Mouse (Mus musculus) spleen, postnatal 10 days (tissue): Measurements from ENCODE around the gene Slc7a7.
"Not testable (repeated sequence)": the region's sequence is repeated elsewhere in the genome, so short reads cannot be mapped to it uniquely, and the experiment has no call there.

Experiments used
- DNase-seq, 2 experiments: peaks; one replicate each; pipeline ENCODE4 v3.0.0; 2021 to 2022; ENCODE audit warnings: low spot score in 2 of 2

The Slc7a7 gene

DNA sequence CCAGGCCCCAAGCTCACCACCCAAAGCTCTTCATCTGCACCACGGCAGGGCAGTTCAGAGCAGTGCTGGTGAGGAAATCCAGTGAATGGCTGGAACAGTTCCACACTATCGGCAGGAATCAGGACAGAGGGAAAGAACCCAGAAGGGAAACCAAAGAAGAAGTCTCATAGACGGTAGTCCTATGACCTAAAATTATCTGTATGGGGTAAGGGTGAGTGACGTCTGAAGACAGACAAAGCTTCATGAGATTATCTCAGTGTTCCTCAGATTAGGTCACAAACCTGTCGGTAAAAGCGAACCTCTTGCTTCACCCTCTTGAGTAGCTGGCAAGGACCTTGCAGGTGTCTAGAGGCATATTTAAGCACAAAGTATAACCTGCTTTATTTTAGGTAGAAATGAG is 40.4 kb downstream of the Slc7a7 start:
- no peak for DNase-seq

DNA sequence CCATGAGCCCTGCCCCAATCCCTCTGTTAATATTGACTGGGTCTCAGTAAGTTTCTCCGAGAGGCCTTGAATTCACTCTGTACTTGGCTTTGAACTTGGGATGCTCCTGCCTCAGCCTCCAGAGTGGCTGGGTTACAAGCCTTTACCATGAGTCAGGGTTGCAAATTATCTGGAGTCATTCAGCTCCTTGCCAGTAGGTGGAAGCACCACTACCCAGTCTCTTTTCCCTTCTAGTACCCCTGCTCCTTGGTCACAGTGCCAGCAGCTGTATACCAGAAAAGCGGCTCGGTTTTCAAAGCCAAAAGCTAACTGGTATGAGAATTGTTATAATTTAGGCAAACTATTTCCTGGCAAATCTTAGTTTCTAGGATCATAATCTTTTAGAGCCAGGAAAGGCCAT is 41.7 kb downstream of the Slc7a7 start:
- peak in 1 of 2 experiments; percentile 60 for DNase-seq

DNA sequence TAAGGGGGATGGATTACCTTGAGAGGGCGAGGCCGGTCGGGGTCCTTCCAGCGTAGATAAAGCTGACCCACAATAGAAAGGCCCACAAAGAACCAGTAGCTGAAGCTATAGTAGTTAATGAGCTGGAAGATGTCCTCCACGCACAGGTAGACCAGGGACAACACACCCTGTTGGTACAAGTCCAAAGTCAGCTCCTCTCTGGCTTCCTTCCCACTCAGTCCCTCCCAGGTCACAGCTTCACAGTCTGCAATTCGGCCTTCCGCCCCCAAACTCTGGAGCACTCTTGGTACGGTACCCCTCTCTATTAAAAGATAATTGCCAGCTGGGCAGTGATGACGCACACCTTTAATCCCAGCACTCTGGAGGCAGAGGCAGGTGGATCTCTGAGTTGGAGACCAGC is 44.7 kb downstream of the Slc7a7 start:
- DNase-seq = no peak

DNA sequence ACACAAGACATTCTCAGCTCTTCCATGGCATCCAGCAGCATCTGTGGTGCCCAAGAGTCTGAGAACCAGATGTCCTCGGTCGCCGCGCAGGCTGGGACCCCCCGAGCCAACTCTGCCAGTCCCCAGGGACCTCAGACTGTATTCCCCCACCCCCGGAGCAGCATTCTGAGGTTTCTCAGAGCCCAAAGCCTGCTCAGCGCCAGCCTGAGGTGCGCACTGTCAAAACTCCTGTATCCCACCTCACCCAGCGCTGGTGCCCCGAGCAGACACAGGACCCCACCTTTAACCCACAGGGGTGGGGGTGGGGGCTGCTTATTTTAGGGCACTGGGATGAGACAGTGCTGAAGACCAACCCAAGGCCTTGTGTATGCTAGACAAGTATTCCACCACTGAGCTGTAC is 46.1 kb downstream of the Slc7a7 start:
- DNase-seq = no peak

DNA sequence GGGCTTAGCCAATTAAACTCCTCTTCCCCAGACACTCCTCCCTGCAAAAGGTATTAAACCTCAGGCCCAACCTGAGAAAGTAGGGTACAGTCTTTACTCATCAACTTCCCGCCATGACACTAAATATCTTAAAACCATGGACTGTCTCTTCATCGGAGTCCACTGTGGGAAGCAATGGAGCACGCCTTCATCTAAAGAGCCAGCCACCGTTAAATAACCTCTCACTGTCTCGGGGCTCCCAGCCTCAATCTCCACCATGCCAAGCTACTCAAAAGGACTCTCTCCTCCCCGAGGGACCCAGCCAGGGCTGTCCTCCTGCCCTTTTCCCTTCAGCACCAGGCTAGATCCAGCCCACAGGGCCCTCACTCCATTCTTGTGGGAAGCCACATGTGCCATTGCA is 47.0 kb downstream of the Slc7a7 start:
- DNase-seq = no peak

DNA sequence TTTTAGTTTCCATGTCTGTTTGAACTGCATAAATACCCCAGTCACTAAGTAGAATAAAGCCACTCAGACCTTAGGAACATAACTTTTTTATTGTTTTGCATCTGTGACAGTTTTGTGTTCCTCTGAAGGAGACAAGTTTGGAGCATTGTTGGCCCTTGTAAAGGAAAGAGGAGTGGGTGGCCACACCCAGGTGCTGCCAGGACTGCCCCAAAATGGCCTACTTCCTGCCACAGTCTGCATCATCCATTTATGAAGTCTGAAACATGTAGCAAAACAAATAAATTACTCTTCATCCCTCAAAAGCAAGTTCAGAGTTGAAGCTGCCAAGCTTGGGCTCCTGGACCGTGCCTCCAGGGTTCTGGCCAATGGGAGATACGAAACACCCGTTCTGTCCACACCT is 48.2 kb downstream of the Slc7a7 start:
- no peak for DNase-seq

DNA sequence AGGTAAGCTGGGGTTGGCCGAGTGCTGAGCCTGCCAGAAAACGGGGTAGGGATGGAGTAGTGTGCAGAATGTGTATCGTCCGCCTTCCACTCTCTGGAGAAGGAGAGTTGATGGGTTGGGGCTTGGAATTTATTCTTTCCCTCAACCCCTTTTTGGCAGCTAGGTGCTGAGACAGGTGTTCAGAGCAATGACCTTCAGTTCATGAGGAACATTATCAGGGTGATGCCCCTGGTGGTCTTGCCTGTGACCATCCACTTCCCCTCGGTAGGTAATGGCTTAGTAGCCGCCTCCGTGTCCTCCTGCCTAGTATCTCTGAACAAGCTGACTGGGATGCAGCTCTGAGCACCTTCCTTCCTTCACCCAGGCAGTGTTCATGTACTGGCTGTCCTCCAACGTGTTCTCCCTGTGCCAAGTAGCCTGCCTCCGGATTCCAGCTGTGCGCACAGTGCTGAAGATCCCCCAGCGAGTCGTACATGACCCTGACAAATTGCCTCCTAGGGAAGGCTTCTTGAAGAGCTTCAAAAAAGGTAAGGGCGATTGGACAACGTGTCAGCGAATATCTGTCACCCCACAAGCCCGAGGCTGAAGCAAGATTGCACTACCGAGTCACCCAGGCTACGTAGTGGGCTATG is 50.0 kb downstream of the Slc7a7 start:
- DNase-seq = no peak

DNA sequence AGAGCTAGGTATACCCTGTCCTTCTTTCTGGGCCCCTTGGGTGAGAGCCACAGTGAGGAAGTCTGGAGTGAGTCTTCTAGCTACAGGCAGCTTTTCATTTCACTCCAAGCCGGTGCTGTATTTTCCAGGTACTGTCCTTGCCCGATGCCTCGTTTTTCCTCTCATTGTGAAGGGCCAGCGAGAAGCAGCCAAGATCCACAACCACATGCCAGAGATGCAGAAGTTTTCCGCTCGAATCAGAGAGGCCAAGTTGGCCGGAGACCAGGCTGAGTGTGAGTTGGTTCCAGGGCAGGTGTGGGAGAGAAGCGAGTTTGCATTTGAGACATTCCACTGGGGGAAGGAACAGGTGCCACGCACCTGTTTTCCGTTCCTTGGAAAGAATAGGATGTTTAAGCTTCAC is 51.0 kb downstream of the Slc7a7 start:
- no peak for DNase-seq

DNA sequence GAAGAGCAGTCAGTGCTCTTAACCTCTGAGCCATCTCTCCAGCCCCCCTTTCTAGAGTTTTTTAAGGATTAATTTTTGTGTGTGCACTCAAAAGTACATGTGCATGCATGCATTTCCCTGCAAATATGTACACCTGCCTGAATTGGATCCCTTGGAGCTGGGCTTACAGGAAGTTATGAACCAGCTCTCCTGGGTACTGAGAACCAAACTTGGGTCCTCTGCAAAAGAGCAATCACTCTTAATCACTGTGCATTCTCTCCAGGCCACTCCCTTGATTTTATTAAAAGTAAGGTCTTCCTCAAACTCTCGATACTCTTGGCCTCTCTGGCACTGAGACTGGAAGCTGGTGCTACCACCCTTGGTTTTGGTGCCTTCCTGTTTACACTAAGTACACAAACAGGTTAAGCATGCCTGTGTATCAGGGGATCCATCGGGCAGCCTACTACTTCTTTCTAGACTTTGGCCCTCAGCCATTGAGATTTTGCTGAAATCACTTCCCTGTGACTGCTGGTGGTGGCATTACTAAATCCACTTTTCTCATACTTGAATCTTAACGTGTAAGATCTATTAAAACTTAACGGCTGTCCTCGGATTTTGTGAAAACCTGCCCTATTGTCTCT is 52.4 kb downstream of the Slc7a7 start:
- no peak for DNase-seq

DNA sequence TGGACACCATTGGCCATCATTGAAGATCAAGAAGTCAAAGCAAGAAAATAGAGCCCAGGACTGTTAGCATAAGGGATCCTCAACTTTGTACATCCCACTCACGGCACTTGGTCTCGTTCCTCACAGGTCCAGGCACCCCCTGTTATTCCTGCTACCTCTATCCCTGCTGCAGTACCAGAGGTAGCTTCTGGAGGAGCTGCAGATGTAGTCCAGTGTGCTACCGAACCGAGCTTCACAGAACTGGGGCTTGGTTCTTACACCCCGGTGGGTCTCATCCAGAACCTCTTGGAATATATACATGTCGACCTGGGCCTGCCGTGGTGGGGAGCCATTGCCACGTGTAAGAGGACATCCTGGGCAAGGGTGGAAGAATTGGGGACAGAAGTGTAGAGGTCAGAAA is 54.4 kb downstream of the Slc7a7 start:
- DNase-seq = no peak

DNA sequence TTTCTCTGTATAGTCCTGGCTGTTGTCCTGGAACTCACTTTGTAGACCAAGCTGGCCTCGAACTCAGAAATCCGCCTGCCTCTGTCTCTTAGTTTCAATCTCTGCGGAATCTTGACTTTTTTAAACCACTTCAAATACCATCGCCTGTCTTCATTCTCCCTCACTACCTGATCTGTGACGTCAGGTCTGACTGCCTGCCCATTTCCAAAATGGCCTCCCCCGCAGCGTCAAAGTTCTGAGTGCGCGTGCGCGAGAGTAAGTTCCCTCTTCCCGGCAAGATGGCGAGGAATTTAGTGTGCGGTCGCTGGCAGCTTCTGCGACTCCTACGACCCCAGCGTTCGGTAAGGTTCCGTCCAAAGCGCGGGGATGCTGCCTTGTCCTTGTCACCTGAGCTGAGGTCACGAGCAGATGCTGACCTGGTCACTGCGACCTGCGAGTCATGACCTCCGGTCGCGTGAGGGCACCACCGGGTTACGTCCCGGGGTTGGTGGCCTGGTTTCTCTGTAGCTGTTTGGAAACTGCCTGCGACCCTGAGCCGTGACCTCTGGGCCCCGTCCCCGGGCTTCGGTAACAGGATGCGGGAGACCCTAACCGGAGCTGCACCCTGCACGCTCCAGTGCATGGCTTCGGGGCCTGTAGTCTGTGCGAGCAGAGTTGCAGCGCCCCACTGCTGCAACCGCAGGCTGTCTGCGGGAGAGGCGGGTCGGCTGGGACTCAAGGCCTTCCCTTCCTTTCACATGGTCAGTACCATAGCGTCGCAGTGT is 56.8 kb downstream of the Slc7a7 start, which contains the start of gene Oxa1l:
Gene Oxa1l, plus strand, starts transcription at position 258 of the 764 bp plus-strand sequence.
- peak; percentile 97 to 99 for DNase-seq

DNA sequence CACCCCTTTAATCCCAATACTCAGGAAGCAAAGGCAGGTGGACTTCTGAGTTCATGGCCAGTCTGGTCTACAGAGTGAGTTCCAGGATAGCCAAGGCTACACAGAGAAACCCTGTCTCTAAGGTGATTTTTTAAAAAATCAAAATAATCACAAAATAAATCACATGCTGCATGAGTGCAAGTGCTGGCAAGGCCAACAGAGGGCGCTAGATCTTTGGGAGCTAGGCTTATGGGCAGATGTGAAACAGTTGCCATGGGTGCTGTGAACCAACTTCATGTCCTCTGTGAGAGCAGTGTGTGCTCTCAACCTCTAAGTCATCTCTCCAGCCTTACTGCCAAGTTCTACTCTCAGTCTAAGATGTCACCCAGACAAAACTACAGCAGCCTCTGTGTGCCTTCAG is 63.2 kb downstream of the Slc7a7 start:
- no peak for DNase-seq

DNA sequence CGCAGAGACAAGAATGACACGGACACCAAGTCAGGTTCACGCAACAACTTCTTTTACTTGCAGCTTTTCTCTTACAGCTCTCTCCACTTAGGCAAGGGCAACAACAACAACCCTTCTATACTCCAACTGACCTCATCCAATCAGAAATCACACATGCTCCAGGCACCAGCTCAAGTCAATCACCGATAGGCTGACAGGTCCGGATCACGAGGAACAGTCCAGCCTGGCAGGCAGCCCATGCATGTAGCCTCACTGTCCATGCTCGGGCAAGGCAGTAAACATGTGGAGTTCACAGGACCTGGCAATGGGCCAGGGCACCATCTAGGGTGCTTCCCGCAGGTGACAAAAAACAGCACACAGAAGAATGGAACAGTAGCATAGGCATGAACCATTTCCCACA is 65.3 kb downstream of the Slc7a7 start:
- DNase-seq = no peak

DNA sequence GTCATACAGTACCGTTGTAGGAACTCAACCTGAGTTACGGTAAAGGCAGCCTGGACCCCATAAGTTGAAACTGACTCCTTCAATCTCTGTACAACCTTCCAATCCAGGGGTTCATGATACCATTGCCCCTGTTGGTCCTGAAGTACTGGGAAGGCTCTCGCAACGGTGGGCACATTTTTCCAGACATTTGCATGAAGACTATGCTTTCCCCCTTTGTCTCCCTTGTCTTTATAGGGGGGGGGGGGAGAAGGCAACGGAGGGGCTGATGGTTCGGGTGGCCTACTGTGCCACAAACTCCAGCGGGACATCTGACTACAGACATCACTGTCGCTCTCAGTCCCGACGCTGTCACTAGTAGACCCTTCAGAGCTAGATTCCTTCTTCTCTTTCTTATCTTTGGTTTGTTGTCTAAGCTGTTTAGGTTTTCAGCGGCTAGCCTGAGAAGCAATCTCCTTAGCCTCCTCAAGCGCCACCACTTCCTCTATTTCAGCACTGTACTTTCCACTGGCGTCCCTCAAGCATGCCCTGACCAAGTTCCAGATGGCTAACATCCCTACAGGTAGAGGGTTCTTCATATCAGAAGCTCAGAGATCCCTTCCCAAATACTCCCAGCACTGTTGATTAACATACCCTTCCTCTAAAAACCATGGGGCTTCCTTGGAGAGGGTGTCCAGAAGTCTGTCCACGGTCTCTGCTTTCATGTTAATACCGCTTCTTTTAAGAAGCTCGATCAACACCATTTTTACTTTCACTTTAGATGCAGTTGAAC is 66.6 kb downstream of the Slc7a7 start:
- not testable (repeated sequence) for DNase-seq

DNA sequence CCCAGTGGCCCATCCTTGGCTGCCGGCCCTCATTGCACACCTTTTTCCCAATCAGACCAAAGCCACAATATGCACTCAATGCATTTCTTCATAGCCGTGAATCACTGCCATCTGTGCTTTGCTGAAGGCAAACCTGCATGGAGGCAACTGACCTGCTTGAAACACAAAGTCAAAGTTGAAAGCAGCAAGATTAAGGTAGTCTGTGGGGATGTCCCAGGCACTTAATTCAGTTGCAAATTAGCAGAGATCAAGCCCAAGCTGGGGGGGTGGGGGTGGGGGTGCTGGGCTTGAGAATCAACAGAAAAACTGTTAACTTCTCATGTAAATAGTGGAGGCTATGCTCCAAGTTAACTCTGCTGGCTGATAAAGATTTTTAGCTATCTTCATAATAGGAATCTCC is 75.8 kb downstream of the Slc7a7 start:
- not testable (repeated sequence) for DNase-seq

DNA sequence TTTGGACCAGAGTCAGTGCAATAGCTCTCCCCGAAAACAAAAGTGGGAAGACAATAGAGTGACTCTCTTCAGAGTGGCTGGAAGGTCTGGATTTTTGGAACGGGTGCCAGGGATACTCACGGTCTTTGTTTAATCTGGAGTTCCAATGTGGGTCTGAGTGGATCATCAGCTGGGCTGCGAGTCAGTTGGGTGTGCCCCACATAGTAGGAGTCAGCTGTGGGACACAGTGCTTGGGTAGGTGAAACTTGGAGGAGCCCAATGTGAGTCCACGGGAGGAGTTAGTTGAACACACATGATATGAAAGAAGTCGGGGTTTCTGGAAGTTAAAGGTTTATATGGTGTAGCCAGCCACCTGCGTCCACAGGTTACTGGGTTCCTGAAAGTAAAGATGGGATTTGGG is 76.7 kb downstream of the Slc7a7 start:
- no peak for DNase-seq

DNA sequence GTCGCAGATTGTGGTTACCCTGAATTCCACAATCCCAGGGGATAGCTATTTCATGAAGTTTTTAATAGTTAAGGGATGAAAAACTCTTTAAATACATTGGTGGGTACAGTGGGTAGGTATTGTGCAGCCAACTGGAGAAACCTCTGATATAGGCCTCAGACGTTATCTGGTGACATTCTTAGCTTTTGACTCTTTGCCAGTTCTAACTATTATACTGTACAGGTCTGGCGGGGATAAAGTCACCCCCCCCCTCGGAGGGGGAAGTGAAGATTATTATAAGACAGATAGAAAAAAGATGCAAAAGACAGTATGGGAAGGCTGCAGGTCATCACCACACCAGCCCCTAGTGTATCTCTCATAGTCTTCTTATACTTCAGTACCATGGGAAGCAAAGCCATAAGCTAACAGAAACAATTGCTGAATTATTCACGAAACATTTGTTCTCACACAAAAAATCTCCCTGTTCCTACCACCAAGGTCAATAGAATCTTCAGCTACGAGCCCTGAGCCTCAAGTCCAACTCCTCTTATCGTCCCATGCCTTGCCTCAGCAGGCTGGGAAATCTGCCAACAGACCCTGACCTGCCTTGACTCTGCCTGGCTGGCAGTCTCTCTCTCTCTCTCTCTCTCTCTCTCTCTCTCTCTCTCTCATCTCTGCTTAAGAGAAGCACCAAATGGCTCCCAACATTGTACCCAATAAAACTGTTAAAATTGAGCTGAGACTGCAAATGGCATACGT is 84.0 kb downstream of the Slc7a7 start:
- DNase-seq = peak in 1 of 2 experiments; percentile 63

DNA sequence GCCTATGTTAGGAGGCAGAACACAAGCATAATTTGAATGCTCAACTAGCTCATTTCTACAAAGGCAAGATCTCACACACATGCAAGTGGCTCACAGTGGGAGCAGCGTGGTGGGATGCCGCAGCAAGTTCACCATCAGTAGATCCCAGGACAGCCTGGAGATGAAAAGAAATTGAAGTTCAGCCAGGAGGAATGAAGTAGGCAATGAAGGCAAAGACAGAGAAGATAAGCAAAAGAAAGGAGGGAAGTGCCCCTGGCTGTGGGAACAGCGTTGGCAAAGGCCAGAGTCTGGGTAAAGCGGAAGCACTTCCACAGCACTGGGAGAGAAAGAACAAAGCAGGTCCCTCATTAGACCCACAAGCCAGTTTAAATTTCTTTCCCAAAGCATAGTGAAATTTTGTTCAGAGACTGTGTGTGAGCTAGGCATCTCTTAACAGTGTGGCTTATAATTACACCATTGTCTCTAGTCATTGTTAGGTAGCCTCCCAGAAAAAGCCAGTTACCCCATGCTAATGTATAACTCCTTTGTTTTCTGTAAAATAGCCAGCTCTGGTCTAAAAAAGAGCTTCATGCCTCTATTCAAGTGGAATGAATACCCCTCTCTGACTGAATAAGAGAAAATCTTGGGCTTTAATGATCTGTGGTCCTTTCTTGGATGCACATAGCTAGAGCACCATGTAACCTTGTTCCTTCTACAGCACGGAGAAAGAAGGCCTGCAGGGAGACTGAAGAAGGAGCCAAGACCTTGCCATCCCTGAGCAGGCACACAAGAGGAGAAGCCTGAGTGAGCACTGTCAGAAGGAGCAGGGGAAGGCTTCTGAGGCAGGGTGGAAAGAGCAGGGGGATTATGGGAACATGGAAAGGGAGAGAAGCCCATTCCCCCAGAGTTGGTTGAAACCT is 85.2 kb downstream of the Slc7a7 start:
- DNase-seq = no peak

DNA sequence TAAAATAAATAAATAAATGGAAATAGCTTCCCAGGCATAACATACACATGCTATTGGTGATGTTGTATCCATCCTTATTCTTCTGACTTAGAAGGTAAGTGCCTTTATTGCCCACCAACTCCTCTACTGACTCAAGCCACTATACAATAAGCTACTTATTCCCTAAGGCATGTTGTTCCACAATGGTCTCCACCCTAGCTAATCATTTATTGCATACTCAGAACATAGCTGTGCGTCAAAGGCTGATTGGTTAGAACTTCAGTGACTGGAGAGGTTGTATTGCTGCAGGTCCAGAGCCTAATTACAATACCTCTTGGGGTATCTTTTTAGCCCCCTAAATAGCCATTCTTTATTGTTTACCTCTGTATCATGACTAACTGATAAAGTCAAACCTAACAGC is 86.4 kb downstream of the Slc7a7 start:
- no peak for DNase-seq

DNA sequence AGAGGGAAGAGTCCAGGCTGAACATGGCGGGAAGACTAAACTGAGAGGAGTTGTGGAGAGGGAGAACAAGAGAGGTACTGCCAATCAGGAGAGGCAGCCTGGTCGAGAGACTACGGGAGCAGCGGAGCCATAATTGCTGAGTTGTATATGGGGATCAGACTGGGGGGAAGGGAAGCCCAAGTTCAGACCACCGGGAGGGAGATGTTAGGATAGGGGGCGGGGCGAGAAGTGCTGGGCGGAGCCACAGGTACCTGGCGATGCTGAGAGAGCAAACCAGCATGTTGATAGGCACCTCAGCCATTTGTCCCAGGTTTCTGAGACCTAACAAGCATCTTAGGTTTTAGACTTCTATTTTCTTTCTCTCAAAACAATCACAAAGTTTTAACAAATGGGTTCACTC is 88.4 kb downstream of the Slc7a7 start:
- no peak for DNase-seq

DNA sequence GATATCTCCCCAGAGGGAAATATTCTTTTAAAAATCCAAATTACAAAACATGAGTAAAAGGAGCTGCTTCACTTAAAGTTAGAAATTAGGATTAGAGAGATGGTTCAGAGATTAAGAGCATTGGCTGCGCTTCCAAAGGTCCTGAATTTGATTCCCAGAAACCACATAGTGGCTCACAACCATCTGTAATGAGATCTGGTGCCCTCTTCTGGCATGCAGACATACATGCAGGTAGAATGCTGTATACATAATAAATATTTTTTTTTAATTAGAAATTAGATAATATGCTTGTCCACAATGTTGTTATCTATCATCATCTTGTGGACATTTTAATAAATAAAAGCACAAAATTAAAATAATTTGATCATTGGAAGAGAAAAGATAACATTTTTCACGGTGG is 89.0 kb downstream of the Slc7a7 start:
- DNase-seq = no peak
